Mouse (Mus musculus) MEL (cell line): ENCODE measurements around the gene Proser3. TPM values are rescaled to one million over a fixed set of nuclear protein-coding genes. Genes with fewer than 3 reads are reported as not detected.

ENCODE experiments used
- DNase-seq: peaks from one replicate; pipeline ENCODE4 v3.0.0; 2011; ENCODE audit warnings: low read depth, low spot score
- H3K27ac ChIP-seq: 2 replicates; pipeline ENCODE4 v1.5.1; 2012; ENCODE audit warnings: low read depth, mild to moderate bottlenecking, control low read depth, low read length, moderate library complexity; ENCODE audit not compliant: control insufficient read depth
- H3K27me3 ChIP-seq, 2 experiments: fragments of 150-350 bp in 1 of 2; sonication (generic) in 1 of 2; 2 replicates each; pipeline ENCODE4 v1.6.1; 2012; ENCODE audit warnings: low read length in 2 of 2, mild to moderate bottlenecking in 2 of 2, improper control_type of control experiment in 1 of 2, moderate library complexity in 1 of 2; ENCODE audit not compliant: insufficient read depth in 2 of 2, control insufficient read depth in 1 of 2
- H3K36me3 ChIP-seq, 2 experiments: 2 replicates each; pipeline ENCODE4 v1.6.1; 2012 to 2014; ENCODE audit warnings: low read length in 2 of 2, improper control_type of control experiment in 1 of 2, inconsistent platforms in 1 of 2, mild to moderate bottlenecking in 1 of 2; ENCODE audit not compliant: insufficient read depth in 2 of 2, control insufficient read depth in 1 of 2
- H3K4me1 ChIP-seq, 2 experiments: fragments of 150-350 bp in 1 of 2; sonication (generic) in 1 of 2; 2 replicates each; pipeline ENCODE4 v1.6.1; 2012; ENCODE audit warnings: low read length in 2 of 2, improper control_type of control experiment in 1 of 2, mild to moderate bottlenecking in 1 of 2; ENCODE audit not compliant: insufficient read depth in 2 of 2, control insufficient read depth in 1 of 2
- H3K4me3 ChIP-seq, 2 experiments: fragments of 150-350 bp in 1 of 2; sonication (generic) in 1 of 2; 2 replicates each; pipeline ENCODE4 v1.5.1; 2012; ENCODE audit warnings: low read depth in 2 of 2, low read length in 2 of 2, mild to moderate bottlenecking in 2 of 2, moderate library complexity in 2 of 2, control low read depth in 1 of 2, improper control_type of control experiment in 1 of 2; ENCODE audit not compliant: control insufficient read depth in 1 of 2, insufficient read depth in 1 of 2
- H3K79me2 ChIP-seq: 2 replicates; pipeline ENCODE4 v1.6.1; 2012; ENCODE audit warnings: mild to moderate bottlenecking, low read length, moderate library complexity; ENCODE audit not compliant: control insufficient read depth, poor library complexity, insufficient read depth
- H3K9ac ChIP-seq: 2 replicates; pipeline ENCODE4 v1.6.1; 2012; ENCODE audit warnings: low read depth, mild to moderate bottlenecking, control low read depth, low read length, moderate library complexity; ENCODE audit not compliant: control insufficient read depth, poor library complexity, severe bottlenecking
- H3K9me3 ChIP-seq: fragments of 150-350 bp; sonication (generic); replicated peaks from 2 replicates; pipeline ENCODE4 v1.6.1; 2012; ENCODE audit warnings: mild to moderate bottlenecking, low read length, improper control_type of control experiment, moderate library complexity; ENCODE audit not compliant: insufficient read depth
- EP300 ChIP-seq, 2 experiments: IDR thresholded peaks; 2 replicates each; pipeline ENCODE4 v1.6.1; 2011; ENCODE audit warnings: improper control_type of control experiment in 2 of 2, low read length in 2 of 2, low read depth in 1 of 2, mild to moderate bottlenecking in 1 of 2
- HCFC1 ChIP-seq: IDR thresholded peaks from 2 replicates; pipeline ENCODE4 v1.6.1; 2012; ENCODE audit warnings: low read depth, mild to moderate bottlenecking, inconsistent platforms, low read length, improper control_type of control experiment, moderate library complexity
- JUND ChIP-seq: IDR thresholded peaks from 2 replicates; pipeline ENCODE4 v1.6.1; 2011; ENCODE audit warnings: low read depth, mild to moderate bottlenecking, improper control_type of control experiment, low read length
- MAX ChIP-seq: IDR thresholded peaks from 2 replicates; pipeline ENCODE4 v1.6.1; 2011; ENCODE audit warnings: low read length, improper control_type of control experiment
- MEF2A ChIP-seq: IDR thresholded peaks from 2 replicates; pipeline ENCODE4 v1.6.1; 2014; ENCODE audit warnings: low read depth, mild to moderate bottlenecking, inconsistent platforms, low read length, improper control_type of control experiment; ENCODE audit not compliant: poor library complexity, insufficient replicate concordance, severe bottlenecking; ENCODE audit errors: extremely low read depth
- MXI1 ChIP-seq: IDR thresholded peaks from 2 replicates; pipeline ENCODE4 v1.6.1; 2011; ENCODE audit warnings: mild to moderate bottlenecking, low read depth, low read length, improper control_type of control experiment
- MYC ChIP-seq: IDR thresholded peaks from 2 replicates; pipeline ENCODE4 v1.6.1; 2011; ENCODE audit warnings: low read depth, mild to moderate bottlenecking, low read length, improper control_type of control experiment, moderate library complexity
- POLR2AphosphoS5 ChIP-seq: IDR thresholded peaks from 2 replicates; pipeline ENCODE4 v1.6.1; 2012; ENCODE audit warnings: low read depth, borderline replicate concordance, mild to moderate bottlenecking, inconsistent platforms, low read length, moderate library complexity, mixed read lengths
- RAD21 ChIP-seq: IDR thresholded peaks from 2 replicates; pipeline ENCODE4 v1.6.1; 2011; ENCODE audit warnings: mild to moderate bottlenecking, low read depth, low read length, improper control_type of control experiment
- RCOR1 ChIP-seq: IDR thresholded peaks from 2 replicates; pipeline ENCODE4 v1.6.1; 2012; ENCODE audit warnings: low read depth, mild to moderate bottlenecking, inconsistent platforms, low read length, improper control_type of control experiment
- SIN3A ChIP-seq: IDR thresholded peaks from 2 replicates; pipeline ENCODE4 v1.6.1; 2012; ENCODE audit warnings: low read length, improper control_type of control experiment, inconsistent platforms
- TAL1 ChIP-seq: IDR thresholded peaks from 2 replicates; pipeline ENCODE4 v1.6.1; 2012; ENCODE audit warnings: mild to moderate bottlenecking, inconsistent platforms, low read length, moderate library complexity, mixed read lengths
- TBP ChIP-seq: IDR thresholded peaks from 2 replicates; pipeline ENCODE4 v1.8.0; 2011; ENCODE audit warnings: low read depth, low read length, improper control_type of control experiment
- UBTF ChIP-seq: IDR thresholded peaks from 2 replicates; pipeline ENCODE4 v1.6.1; 2012; ENCODE audit warnings: low read depth, mild to moderate bottlenecking, inconsistent platforms, low read length, improper control_type of control experiment, moderate library complexity, borderline replicate concordance; ENCODE audit not compliant: insufficient read depth
- USF1 ChIP-seq: IDR thresholded peaks from 2 replicates; pipeline ENCODE4 v1.6.1; 2014; ENCODE audit warnings: low read depth, mild to moderate bottlenecking, inconsistent platforms, low read length, improper control_type of control experiment, moderate library complexity
- USF2 ChIP-seq, 2 experiments: IDR thresholded peaks; 2 replicates each; pipeline ENCODE4 v1.6.1; 2011 to 2012; ENCODE audit warnings: improper control_type of control experiment in 2 of 2, low read length in 2 of 2, borderline replicate concordance in 1 of 2, inconsistent platforms in 1 of 2, low read depth in 1 of 2, mild to moderate bottlenecking in 1 of 2; ENCODE audit not compliant: insufficient read depth in 1 of 2
- ZC3H11A ChIP-seq: IDR thresholded peaks from 2 replicates; pipeline ENCODE4 v1.6.1; 2012; ENCODE audit warnings: low read depth, mild to moderate bottlenecking, inconsistent platforms, low read length, improper control_type of control experiment
- ZNF384 ChIP-seq: IDR thresholded peaks from 2 replicates; pipeline ENCODE4 v1.6.1; 2012; ENCODE audit warnings: low read depth, mild to moderate bottlenecking, inconsistent platforms, low read length, improper control_type of control experiment
- polyA plus RNA-seq, 2 experiments: library from polyadenylated mRNA; stranded (reverse) in 1 of 2; unstranded in 1 of 2; fragments of >175 nt in 1 of 2; fragments of >200 nt in 1 of 2; gene quantifications; 2 replicates each; pipeline versions ENCODE4 v1.2.1 to v1.2.4; 2012; ENCODE audit warnings: low replicate concordance in 2 of 2, low read depth in 1 of 2; ENCODE audit not compliant: insufficient read length in 2 of 2, insufficient read depth in 1 of 2, missing spikeins in 1 of 2
- total RNA-seq: library from RNA; depleted of rRNA; stranded (reverse); fragments of 300-350 nt; gene quantifications from 2 replicates; pipeline ENCODE4 v1.2.3, GENCODE M21; 2012

Gene Proser3
- total and polyA plus RNA-seq, 3 experiments = 2.3 to 8.9 TPM; not detected in 1

GRCm38 (mm10) chr7:30551445-30552101 lies 526 bp downstream of the Proser3 start (continued):
- TF ChIP-seq UBTF = no peak

DNA sequence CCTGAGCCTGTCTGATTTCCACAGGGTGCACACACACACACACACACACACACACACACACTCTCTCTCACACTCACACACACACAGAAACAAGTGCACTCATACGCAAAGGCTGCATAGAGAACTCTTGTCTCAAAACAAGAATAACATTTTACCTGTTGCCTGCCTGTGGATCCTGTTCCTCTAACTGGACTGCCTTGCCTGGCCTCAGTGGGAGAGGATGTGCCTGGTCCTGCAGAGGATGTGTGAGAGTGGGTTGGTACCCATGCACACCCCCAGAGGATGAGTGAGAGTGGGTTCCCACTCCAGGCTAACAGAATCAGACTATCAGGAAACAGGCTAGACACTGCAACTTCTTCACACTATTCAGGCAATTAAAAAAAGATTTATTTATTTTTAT lies 1.5 kb downstream of the Proser3 start:
- no peak for TF ChIP-seq MYC
- no peak for TF ChIP-seq POLR2AphosphoS5
- TF ChIP-seq ZC3H11A = no peak
- no peak for TF ChIP-seq TBP
- TF ChIP-seq MAX = no peak
- no peak for TF ChIP-seq SIN3A
- TF ChIP-seq ZNF384 = no peak
- no peak for TF ChIP-seq JUND
- no peak for TF ChIP-seq RCOR1
- no peak for TF ChIP-seq MXI1
- no peak for TF ChIP-seq TAL1
- TF ChIP-seq MEF2A = no peak
- TF ChIP-seq EP300 (IDR thresholded peaks at IDR 0.05; ENCODE audit: low read depth in 1 of 2, low read length in 2 of 2) = no peak
- no peak for TF ChIP-seq USF2 (IDR thresholded peaks at IDR 0.05; ENCODE audit: borderline replicate concordance in 1 of 2, insufficient read depth in 1 of 2, low read depth in 1 of 2, low read length in 2 of 2)
- TF ChIP-seq RAD21 = no peak
- TF ChIP-seq USF1 = no peak
- Histone ChIP-seq H3K9ac (no peak overlapping the region), H3K36me3 (peaks cover 0 to 8% of the 10 kb centered on the region in 2 experiments; a peak in 3 of 4 replicates), H3K27me3 (no peaks in the 10 kb centered on the region), H3K27ac (no peak overlapping the region), H3K9me3 (no peaks in the 10 kb centered on the region), H3K4me3 (no peak overlapping the region), H3K4me1 (peaks cover 0 to 8% of the 10 kb centered on the region in 2 experiments; a peak in 1 of 4 replicates), H3K79me2 (peaks cover 2% of the 10 kb centered on the region; the same call in 1 of the 2 replicates)
- no peak for DNase-seq

GRCm38 (mm10) chr7:30549880-30550279 lies 2.2 kb downstream of the Proser3 start:
- Histone ChIP-seq H3K36me3 (peaks cover 0 to 12% of the 10 kb centered on the region in 2 experiments; a peak in 3 of 4 replicates), H3K4me1 (peaks cover 0 to 12% of the 10 kb centered on the region in 2 experiments; a peak in 3 of 4 replicates), H3K27me3 (no peaks in the 10 kb centered on the region), H3K4me3 (no peak overlapping the region), H3K9ac (no peak overlapping the region), H3K9me3 (no peaks in the 10 kb centered on the region), H3K27ac (no peak overlapping the region), H3K79me2 (peaks cover 2% of the 10 kb centered on the region; the same call in 1 of the 2 replicates)
- TF ChIP-seq HCFC1 (peak; percentile 75), JUND (no peak)
- no peak for DNase-seq
